Mouse (Mus musculus) adrenal gland, postnatal 14 days (tissue): ENCODE data around the gene Grin2c. TPM values are rescaled to one million over a fixed set of nuclear protein-coding genes. Genes with fewer than 3 reads are reported as not detected.

Experiments
- DNase-seq: peaks from one replicate; pipeline ENCODE4 v3.0.0; 2021; ENCODE audit warnings: mixed read lengths
- total RNA-seq: library from RNA; stranded (reverse); gene quantifications from 2 replicates; pipeline ENCODE4 v1.2.3, GENCODE M21; 2021

The Grin2c gene
- total RNA-seq, 1 experiment from 2014 or later: 0.96 TPM

DNA sequence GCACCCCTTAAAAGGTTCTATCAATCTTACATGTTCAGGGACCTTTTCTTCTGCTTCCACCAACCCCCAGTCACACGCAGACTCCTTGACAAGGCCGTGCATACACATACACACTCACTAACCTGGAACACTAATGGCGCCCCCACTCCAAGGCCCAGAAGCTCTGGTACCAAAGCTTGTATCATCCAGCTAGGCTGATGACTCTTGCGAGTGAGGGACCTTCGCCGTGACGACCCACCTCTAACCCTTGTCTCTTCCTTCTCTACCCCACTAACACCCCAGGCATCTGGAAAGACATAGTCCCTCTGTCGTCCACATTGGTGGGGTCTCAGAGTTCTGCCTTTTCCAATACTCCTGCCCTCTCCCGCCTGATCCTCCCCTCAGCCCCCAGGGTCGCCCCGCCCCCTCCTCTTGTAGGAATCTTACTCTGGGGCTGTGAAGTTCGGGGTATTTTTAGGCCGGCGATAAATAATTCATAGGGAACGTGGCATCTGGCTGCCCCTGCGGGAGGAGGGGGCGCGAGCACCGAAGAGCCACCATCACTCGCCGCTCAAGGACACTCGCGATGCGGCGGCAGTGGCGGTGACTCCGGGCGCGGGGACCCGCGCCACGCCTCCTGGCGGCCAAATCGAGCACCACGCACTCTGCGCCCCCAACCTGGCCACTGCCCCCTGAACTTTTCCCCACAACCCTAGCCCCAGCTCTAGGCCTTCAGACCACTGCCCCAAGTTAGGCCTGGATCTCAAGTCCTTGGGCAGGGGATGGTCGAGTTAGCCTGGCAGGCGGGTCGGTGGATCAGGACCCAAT lies 2.0 kb downstream of the Grin2c start:
- peak; percentile 54 for DNase-seq

DNA sequence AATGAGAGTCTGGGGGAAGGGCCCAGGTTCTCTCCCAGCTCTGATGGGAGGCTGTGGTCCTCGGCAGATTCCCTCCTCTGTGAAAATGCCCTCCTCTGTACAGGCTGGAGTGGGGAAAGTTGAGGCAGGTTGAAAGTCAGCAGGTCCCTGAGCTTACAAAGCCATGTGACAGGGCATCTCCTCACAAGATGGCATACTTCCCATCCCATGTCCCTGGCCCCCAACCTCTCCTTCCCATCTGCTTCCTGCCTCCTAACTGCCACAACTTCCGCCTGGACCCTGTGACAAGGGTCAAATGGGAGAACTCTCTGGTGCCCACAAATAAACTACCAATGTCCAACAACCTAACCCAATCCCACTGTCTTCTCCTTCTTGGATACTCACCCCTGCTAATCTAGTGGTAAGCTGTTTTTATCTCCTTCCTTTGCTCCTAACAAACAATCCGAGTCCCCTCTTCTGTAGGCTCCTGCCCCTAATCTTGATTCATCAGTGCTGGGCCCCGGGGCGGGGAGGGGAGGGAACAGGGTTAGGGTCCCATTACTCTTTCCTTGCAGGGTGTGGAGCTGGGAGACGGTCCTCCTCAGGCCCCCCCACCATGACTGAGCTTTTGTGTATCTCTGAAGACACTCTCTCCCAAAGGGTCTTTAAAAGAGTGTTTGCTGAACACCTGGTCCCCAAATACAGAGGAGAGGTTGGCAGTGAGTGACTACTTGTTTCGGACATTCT lies 2.7 kb downstream of the Grin2c start:
- DNase-seq: no peak

GRCm38 (mm10) chr11:115262954-115263353 lies 4.1 kb downstream of the Grin2c start:
- no peak for DNase-seq

GRCm38 (mm10) chr11:115259134-115259533 lies 7.9 kb downstream of the Grin2c start:
- DNase-seq: no peak

DNA sequence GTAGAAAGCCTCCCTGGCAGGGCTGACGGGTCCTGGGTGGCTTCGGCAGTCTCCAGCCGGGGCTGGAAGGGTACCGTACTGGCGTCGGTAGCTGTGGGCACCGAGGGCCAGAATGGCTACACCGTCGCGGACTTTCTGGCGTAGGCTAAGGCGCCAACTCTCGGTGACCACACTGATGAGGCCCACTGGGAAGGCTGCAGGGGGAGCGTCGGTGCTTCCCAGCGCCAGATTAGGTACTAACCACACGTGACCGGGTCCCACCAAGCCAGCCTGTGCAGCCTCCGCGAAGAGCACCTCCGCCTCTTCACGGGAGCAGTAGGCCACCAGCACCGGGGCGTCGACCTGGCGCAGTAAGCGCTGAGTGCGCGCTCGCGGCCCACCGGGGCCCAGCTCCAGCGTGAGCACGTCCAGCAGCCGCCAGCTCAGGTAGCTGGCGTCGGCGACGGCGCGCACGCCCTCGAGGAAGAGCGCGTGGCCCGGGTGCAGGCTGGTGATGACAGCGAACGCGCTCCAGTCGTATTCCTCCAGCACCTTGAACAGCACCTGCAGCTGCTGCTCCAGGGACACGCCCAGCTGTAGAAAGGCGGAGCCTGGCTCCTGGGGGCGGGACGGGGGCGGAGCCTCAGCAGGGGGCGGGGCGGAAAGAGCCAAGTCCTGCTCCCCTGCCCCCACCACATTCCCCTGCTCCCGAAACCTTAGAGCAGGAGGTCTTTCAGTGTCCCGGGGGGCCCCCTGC lies 9.1 kb downstream of the Grin2c start:
- no peak for DNase-seq

DNA sequence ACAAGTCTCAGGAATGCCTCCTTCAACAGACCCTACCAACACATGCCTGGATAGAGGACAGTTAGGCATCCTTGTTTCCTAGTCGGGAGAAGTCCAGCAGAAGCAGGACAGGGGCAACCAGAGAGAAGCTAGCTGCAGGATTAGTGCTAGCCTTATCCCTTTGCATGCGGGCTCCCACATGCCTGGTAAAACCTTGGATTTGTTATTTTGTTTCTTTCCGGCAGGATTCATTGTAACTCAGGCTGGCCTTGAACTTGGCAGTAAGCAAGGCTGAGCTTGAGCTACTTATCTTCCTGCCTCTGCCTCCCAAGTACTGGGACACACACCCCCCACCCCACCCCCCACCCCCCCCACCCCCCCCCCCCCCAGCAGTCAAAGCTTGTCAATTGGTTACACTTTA lies 15.8 kb downstream of the Grin2c start:
- DNase-seq: no peak

- no peak for DNase-seq
Observed at GRCm38 (mm10) chr11:115250405-115251090, 16.5 kb downstream of the Grin2c start.

GRCm38 (mm10) chr11:115249721-115250404 lies 17.2 kb downstream of the Grin2c start:
- peak; percentile 55 for DNase-seq

- DNase-seq: no peak
Observed at GRCm38 (mm10) chr11:115247945-115248344, 19.1 kb downstream of the Grin2c start.

- no peak for DNase-seq
Observed at GRCm38 (mm10) chr11:115247240-115247639, 19.8 kb downstream of the Grin2c start.

GRCm38 (mm10) chr11:115246386-115246785 lies 20.7 kb downstream of the Grin2c start:
- DNase-seq: no peak

- no peak for DNase-seq
Observed at GRCm38 (mm10) chr11:115244840-115245239, 22.2 kb downstream of the Grin2c start.

- DNase-seq: no peak
Observed at GRCm38 (mm10) chr11:115243783-115244182, 23.3 kb downstream of the Grin2c start.

GRCm38 (mm10) chr11:115242746-115243145 lies 24.3 kb downstream of the Grin2c start:
- no peak for DNase-seq

DNA sequence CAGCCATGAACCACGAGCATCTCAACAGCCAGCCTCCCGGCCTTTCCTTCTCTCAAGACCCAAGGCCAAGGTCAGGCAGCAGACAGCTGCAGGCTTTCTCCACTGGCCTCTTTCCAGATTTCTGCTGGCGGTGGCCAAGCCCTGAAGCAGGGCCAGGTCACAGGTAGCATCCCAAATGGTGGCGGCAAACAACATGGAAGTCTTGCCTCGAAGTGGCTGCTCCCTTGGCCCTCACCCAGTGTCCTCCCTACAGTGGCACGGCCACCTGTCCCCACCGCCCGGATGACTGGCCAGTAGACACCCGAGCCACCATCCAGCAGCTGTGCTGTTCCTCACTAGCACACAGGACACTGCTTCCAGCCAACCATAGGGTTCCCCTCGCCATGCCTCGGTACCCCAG lies 25.6 kb downstream of the Grin2c start:
- DNase-seq: peak; percentile 69

- peak; percentile 32 for DNase-seq
Observed at GRCm38 (mm10) chr11:115236570-115236969, 30.5 kb downstream of the Grin2c start.

DNA sequence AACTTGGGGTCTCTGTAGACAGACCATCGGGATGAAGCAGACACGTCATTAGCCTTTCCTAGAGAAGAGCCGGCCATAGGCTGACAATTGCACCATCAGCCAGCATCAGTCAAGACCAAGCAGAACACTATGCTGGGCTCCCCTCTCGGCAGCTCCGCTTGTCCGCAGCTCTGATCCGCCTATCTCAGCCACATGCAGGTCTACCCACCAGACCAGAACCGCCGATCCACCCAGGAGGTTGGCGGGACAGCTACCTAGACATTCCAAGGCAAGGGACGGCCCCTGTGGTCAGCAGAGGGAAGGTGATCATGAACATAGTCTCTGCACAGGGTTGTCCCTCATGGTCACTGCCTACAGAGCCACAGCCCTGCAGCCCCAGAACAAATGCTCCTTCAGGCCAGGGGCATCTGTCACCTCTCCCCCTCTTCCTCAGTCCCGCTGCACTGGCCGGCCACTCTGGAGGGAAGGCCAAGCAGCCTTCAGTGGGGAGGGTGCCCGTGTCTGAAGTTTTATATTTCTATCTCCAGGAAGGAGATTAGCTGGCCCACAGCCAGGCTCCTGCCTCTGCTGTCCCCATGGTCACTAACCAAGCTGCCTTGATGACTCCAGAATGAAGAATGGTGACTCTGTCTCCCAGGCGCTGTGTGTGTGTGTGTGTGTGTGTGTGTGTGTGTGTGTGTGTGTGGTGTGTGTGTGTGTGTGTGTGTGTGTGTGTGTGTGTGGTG lies 32.6 kb downstream of the Grin2c start:
- DNase-seq: peak; percentile 84

DNA sequence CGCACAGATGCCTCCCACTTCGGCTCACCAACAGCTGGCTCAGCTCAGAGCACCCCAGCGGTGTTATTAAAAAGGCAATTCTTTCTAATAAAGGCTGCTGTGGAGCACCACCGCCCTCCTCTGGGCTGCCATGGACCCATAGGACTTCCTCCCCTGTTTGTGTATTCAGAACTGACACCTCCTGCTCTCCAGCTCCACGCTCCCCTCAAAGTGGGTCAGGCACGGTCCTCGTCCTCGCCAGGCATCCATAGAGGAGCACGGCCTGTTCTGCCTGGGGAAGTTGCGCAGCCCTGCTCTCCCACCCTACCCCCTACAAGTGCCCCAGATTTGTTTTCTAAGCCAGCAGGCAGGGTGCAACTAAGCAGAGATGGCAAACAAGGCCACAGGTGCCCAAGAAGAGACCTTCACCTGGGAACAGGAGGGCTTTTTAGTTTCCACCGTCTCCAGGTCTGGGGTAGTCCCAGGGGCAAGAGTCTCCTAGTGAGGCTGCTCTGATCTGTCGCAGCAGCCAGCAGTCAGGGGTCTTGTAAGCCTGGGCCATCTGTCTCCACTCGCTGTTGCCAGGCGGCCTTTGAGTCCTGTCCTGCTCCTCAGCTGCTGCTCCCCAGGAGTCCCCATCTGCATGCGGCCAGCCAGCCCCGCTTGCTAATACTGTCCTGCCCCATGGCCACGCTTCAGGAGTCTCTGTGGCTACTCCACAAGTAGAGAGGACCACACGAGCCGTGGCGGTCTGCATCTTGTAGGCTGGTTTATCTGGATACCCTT lies 33.3 kb downstream of the Grin2c start:
- DNase-seq: no peak

DNA sequence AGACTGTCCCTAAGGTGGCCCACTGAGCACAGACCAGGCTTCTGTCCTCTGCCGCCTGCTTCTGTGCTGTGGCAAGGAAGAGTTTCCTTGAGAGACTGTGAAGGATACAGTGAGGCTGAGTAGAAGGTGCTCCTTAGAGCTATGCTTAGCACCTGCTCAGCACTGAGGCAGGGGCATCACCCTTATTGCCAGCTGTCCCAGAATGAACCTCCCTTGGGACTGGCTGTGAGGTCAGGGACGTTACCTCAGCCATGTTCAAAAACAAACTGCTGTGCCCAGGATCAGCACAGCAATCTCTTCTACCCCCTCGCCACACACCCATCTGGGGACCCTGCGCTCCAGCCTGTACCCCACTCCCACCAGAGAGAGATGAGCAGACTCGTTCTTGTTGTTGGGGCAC lies 34.2 kb downstream of the Grin2c start:
- DNase-seq: no peak

- peak; percentile 18 for DNase-seq
Observed at GRCm38 (mm10) chr11:115231924-115232323, 35.1 kb downstream of the Grin2c start.
